Mouse (Mus musculus) CD4-positive helper T cell, adult 2 months (primary cell): ENCODE measurements around the gene B230104I21Rik.

Experiments used
- DNase-seq: peaks from one replicate; pipeline ENCODE4 v3.0.0-alpha.2; 2012; ENCODE audit warnings: low read depth, missing footprints, low spot score

B230104I21Rik gene

DNA sequence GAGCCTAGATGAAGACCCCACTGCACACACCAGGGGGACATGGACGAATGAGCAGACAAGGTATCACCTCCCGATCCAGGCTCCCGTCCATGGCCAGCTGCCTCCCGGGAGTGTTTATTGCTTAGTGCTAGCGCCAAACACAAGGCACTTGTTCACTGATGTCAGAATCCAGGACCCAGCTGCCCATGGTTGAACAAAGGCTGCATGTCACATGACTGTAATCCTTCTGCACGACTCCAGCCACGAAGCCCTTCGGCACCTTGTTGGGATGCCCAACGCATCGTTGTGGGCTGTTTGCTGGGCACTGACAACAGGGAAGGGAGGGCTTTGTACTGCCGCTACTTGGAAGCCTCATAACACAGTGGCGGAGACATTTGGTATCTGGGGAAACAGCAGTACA is at the start of gene B230104I21Rik:
B230104I21Rik (plus strand) TSS at position 367 of the 400 bp plus-strand sequence.
- DNase-seq: no peak

GRCm38 (mm10) chr4:154293735-154294201 is 42.2 kb upstream of the B230104I21Rik start:
- DNase-seq: no peak

GRCm38 (mm10) chr4:154294262-154294731 is 41.6 kb upstream of the B230104I21Rik start:
- DNase-seq: no peak

GRCm38 (mm10) chr4:154297761-154298160 is 38.2 kb upstream of the B230104I21Rik start:
- DNase-seq: no peak

- DNase-seq: no peak
Observed at GRCm38 (mm10) chr4:154299541-154300271, 36.2 kb upstream of the B230104I21Rik start.

- DNase-seq: peak; percentile 41
Observed at GRCm38 (mm10) chr4:154301466-154301881, 34.5 kb upstream of the B230104I21Rik start, which contains the start of gene Arhgef16. Gene Arhgef16 (minus strand): TSS chr4:154301676.

- DNase-seq: no peak
Observed at GRCm38 (mm10) chr4:154309131-154309530, 26.8 kb upstream of the B230104I21Rik start.

GRCm38 (mm10) chr4:154310576-154311262 is 25.2 kb upstream of the B230104I21Rik start:
- DNase-seq: no peak

DNA sequence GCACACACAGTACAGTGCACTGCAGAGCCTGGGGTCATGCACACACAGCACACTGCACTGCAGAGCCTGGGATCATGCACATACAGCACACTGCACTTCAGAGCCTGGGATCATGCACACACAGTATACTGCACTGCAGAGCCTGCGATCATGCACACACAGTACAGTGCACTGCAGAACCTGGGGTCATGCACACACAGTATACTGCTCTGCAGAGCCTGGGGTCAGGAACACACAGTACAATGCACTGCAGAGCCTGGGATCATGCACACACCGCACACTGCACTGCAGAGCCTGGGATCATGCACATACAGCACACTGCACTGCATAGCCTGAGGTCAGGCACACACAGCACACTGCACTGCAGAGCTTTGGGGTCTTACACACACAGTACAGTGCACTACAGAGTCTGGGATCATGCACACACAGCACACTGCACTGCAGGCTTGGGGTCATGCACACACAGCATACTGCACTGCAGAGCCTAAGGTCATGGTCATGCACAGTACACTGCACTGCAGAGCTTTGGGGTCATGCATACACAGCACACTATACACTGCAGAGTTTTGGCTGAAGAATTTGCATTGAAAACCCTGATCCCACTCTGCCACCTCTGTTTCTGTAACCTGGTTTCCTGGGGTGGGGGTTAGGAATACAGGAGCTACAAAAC is 23.6 kb upstream of the B230104I21Rik start:
- DNase-seq: no peak

GRCm38 (mm10) chr4:154312935-154313621 is 22.8 kb upstream of the B230104I21Rik start:
- no peak for DNase-seq

GRCm38 (mm10) chr4:154313622-154313967 is 22.3 kb upstream of the B230104I21Rik start:
- no peak for DNase-seq

DNA sequence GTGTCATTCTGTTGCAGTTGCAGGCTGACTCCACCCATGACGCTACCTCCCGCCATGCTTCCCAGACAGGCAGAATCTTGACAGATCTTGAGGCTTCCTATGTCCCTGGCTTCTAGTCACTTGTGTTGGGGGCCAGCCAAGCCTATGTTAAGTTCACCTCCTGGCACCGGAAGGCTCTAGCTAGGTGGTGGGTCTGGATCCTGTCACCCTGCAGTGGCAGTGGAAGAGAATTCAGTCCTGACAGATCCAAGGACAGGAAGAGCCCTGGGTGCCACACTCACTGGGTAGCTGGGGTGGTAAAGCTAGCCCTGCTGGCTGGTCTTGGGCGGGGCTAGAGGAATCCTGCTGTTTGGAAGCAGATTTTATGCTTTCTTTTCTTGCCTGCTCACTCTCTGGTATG is 10.5 kb upstream of the B230104I21Rik start:
- no peak for DNase-seq

- no peak for DNase-seq
Observed at GRCm38 (mm10) chr4:154328431-154328830, 7.5 kb upstream of the B230104I21Rik start.

DNA sequence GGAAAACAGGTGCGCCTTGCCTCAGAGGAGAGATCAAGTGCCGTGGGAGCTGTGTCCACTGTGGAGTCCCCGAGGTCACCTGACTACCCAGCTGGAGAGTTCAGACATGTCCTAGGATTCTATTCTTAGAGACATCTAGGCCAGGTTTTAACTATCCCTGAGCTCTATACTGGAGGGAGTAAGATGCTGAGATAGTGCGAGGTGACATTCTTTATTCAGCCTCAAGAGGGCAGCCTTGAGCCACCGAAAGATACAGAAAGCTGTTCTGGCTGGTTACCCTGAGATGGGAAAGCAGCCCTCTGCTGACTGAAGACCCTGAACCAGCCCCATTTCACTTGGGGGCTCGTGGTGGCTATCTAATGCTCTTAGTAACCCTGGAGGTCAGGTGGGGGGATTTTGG is 7.1 kb upstream of the B230104I21Rik start:
- DNase-seq: peak; percentile 36

- DNase-seq: no peak
Observed at GRCm38 (mm10) chr4:154330001-154330400, 5.9 kb upstream of the B230104I21Rik start.

DNA sequence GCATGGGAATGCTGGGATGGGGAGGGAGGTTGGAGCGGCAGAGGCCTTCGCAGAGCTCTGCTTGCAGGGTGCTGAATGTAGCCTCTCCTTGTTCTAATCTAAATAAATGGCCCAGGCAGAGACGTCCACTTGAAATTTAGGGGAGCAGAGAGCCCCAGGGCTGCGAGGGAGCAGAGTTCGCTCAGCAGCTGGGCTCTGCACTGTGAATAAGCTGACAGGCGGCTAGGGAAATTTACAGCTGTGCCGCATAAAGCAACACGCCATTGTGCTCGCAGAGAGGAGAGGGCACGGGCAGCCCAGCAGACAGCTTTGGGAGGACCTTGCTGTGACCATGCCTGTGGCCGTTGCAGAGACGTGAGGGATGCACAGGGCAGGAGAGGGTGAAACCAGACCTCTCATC is 4.7 kb upstream of the B230104I21Rik start:
- no peak for DNase-seq

- DNase-seq: no peak
Observed at GRCm38 (mm10) chr4:154333300-154333699, 2.6 kb upstream of the B230104I21Rik start.

GRCm38 (mm10) chr4:154334699-154335402 is 1.1 kb upstream of the B230104I21Rik start:
- DNase-seq: peak; percentile 75

DNA sequence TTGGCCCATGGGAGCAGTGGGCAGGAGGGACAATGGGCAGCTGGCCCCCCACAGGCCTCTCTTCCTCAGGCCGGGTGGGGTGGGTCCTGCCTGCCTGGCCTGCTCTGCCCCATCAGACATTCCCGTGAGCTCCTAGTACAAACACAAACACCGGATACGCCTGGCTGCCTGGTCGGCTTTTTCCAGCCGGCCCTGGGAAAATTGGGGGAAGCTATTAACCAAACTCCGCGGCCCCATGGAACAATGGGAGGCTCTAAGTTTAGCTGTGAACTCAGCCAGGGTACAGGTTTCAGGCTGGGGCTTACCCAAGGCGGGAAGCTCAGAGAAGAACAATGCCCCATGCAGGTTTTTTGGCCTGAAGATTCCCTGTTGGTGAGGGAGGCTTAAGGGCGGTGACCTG is 723 bp downstream of the B230104I21Rik start:
- DNase-seq: no peak

DNA sequence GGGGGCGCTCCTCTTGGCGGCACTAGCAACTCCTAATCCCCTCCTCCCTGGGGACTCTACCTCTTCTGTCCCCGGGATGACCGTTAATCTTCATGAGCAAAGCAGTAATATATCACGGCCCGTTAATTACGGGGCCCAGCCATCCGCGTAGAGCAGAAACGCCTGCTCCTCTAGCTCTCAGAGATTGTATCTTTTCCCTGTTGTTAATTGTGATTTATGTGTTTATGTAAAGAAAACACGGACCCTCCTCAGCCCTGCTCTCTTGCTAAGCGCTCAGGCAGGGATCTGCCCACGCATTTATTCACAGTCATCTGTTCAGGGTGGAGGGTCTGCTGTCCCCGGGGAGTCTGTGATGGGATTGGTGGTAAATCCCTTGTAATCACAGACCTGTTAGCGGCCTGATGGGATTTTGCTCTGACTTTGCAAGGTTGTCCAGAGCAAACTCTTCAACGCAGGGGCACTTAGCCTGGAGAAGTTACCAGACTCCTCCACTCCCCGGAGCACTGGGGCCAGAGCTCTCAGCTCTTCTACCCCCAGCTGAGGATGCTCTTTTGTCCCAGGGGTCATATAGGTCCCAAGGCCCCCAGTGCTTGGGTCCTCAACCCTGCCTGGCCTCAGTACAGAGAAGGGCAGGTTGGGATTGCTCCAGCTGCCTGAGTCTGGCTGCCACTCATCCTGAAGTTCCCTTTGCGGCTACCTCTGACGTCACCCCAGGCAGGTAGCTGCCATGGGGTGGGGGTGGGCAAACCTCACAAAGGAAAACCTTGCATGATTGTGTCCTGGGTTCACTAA is 11.0 kb downstream of the B230104I21Rik start:
- DNase-seq: no peak
